Mouse (Mus musculus) testis, adult 2 months (tissue): ENCODE measurements around the gene Psmc1.

Experiments used
- CTCF ChIP-seq: fragments of 200-500 bp; IDR thresholded peaks from 2 replicates; pipeline ENCODE4 v1.5.1; 2012; ENCODE audit warnings: low read depth, mild to moderate bottlenecking, inconsistent platforms, low read length, moderate library complexity; ENCODE audit not compliant: control insufficient read depth, insufficient read depth, insufficient replicate concordance
- POLR2A ChIP-seq: fragments of 200-500 bp; IDR thresholded peaks from 2 replicates; pipeline ENCODE4 v1.6.1; 2012; ENCODE audit warnings: low read depth, mild to moderate bottlenecking, inconsistent platforms, low read length, moderate library complexity; ENCODE audit not compliant: control insufficient read depth

- TF ChIP-seq POLR2A (no peak), CTCF (no peak)
Measured at GRCm38 (mm10) chr12:100134395-100134936, 24.5 kb downstream of the Psmc1 start.
